Mouse (Mus musculus): Measurements from ENCODE around the gene Nceh1. TPM values are rescaled to one million over a fixed set of nuclear protein-coding genes. Genes with fewer than 3 reads are reported as not detected.

Nceh1 gene
- total and polyA plus RNA-seq, 2 experiments from 2014 or later, result 22.7 to 27.9 TPM

DNA sequence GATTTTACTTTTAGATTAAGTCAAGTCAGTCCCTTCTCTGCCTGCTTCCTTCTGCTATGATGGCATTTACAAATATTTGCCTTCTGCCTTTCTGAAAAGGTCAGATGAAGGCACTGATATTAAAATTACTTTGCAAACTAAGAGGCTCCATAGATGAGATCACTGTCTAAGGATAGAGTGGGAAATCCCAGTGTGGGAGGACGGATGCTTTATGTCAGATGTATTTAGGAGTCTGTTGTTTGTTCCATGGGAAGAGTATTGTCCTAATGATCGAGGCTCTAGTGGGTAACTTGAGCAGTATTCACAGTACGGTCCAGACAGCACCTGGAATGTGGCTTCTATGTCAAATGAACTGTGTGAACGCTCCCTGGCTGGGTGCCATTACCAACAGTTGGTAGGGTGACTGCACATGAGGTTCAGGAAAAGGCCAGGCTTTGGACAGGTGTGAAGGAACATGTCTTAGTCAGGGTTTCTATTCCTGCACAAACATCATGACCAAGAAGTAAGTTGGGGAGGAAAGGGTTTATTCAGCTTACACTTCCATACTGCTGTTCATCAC is 143.9 kb downstream of the Nceh1 start:
- H3K9me3 ChIP-seq (ENCODE audit: low read length), result no peaks in the 10 kb centered on the region
- DNase-seq (no peak), ATAC-seq (no peak)
- no peak overlapping the region for H3K9ac ChIP-seq
- no peak overlapping the region for H3K4me3 ChIP-seq (ENCODE audit: low read depth, low read length)
- no peak for TF ChIP-seq CTCF (IDR thresholded peaks at IDR 0.05; ENCODE audit: low read depth)
- H3K27me3 ChIP-seq (ENCODE audit: insufficient read depth, low read length), result no peaks in the 10 kb centered on the region
- H3K36me3 ChIP-seq (ENCODE audit: insufficient read depth), result no peaks in the 10 kb centered on the region
- H3K4me2 ChIP-seq (ENCODE audit: low read depth), result no peak overlapping the region
- 66% methylated on average over 4 of the region's 4 CpGs for WGBS
- H3K4me1 ChIP-seq (ENCODE audit: insufficient read depth), result no peaks in the 10 kb centered on the region
- H3K27ac ChIP-seq (ENCODE audit: low read depth, low read length), result no peak overlapping the region

DNA sequence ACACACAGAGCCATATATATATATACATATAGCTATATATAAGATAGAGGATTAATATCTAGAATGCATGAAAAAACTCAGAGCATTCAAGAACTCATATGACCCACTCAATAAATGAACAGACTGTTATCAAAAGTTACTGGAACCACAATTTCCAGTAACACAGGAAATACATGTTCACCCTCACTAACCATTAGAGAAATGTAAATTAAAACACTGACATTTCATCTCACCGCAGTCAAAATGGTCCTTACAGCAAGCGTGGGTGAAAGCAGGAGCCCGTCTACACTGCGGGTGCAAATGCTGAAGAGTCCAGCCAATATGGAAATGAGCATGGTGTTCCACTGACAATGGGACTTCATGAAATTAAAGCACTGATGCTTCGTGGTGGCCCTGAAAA is 147.9 kb downstream of the Nceh1 start:
- H3K9ac ChIP-seq, result no peak overlapping the region
- no peak for DNase-seq
- H3K27me3 ChIP-seq (ENCODE audit: insufficient read depth, low read length), result no peaks in the 10 kb centered on the region
- TF ChIP-seq CTCF (IDR thresholded peaks at IDR 0.05; ENCODE audit: low read depth), result no peak
- H3K4me3 ChIP-seq (ENCODE audit: low read depth, low read length), result no peak overlapping the region
- WGBS, result 86% methylated on average over 5 of the region's 5 CpGs
- H3K4me1 ChIP-seq (ENCODE audit: insufficient read depth), result no peaks in the 10 kb centered on the region
- H3K27ac ChIP-seq (ENCODE audit: low read depth, low read length), result no peak overlapping the region
- no peaks in the 10 kb centered on the region for H3K9me3 ChIP-seq (ENCODE audit: low read length)
- H3K36me3 ChIP-seq (ENCODE audit: insufficient read depth), result no peaks in the 10 kb centered on the region
- no peak for ATAC-seq
- H3K4me2 ChIP-seq (ENCODE audit: low read depth), result no peak overlapping the region

Other genes with a start within 250 kb of the Nceh1 start
- gene Ect2, start 29.1 kb upstream of the Nceh1 start, total RNA-seq (2014; rRNA removed), result 5.3 and 5.5 TPM in 2 replicates
- 3.5 and 4.7 TPM in 2 replicates for gene Ect2, start 29.1 kb upstream of the Nceh1 start, polyA plus RNA-seq (2015; fragmentation: Nextera tagmentation; extraction: Ambion mirVana)
- gene Tnfsf10, start 134.1 kb downstream of the Nceh1 start, total RNA-seq (2014; rRNA removed), result 0.69 and 0.76 TPM in 2 replicates
- 0.19 and 0.38 TPM in 2 replicates for gene Tnfsf10, start 134.1 kb downstream of the Nceh1 start, polyA plus RNA-seq (2015; fragmentation: Nextera tagmentation; extraction: Ambion mirVana)
- 0.23 and 0.33 TPM in 2 replicates for gene Ghsr, start 188.4 kb downstream of the Nceh1 start, total RNA-seq (2014; rRNA removed)
- 0.04 and 0.15 TPM in 2 replicates for gene Ghsr, start 188.4 kb downstream of the Nceh1 start, polyA plus RNA-seq (2015; fragmentation: Nextera tagmentation; extraction: Ambion mirVana)